Mouse (Mus musculus): Measurements from ENCODE around the gene Tmem30c. TPM values are rescaled to one million over a fixed set of nuclear protein-coding genes. Genes with fewer than 3 reads are reported as not detected.

Tmem30c gene
- polyA plus RNA-seq (2017; shearing (Covaris generic)): not detected

GRCm38 (mm10) chr16:57292765-57293164, at the start of gene Tmem30c:
Gene Tmem30c (minus strand): TSS chr16:57292865.
- ATAC-seq: no peak

GRCm38 (mm10) chr16:57340613-57340898, 47.9 kb upstream of the Tmem30c start:
- ATAC-seq: no peak

GRCm38 (mm10) chr16:57339765-57340612, 47.3 kb upstream of the Tmem30c start:
- ATAC-seq: no peak

- peak; percentile 66 for ATAC-seq
These were observed 44.2 kb upstream of the Tmem30c start for GRCm38 (mm10) chr16:57336770-57337423.

- no peak for ATAC-seq
These were observed 39.6 kb upstream of the Tmem30c start for GRCm38 (mm10) chr16:57332301-57332700.

GRCm38 (mm10) chr16:57330111-57330510, 37.4 kb upstream of the Tmem30c start:
- ATAC-seq: no peak

- ATAC-seq: no peak
These were observed 36.4 kb upstream of the Tmem30c start for GRCm38 (mm10) chr16:57329028-57329427.

GRCm38 (mm10) chr16:57326996-57327395, 34.3 kb upstream of the Tmem30c start:
- no peak for ATAC-seq

GRCm38 (mm10) chr16:57319284-57320124, 26.8 kb upstream of the Tmem30c start:
- ATAC-seq: peak; percentile 82

- ATAC-seq: no peak
These were observed 26.0 kb upstream of the Tmem30c start for GRCm38 (mm10) chr16:57318637-57319125.

GRCm38 (mm10) chr16:57317882-57318636, 25.4 kb upstream of the Tmem30c start:
- ATAC-seq: peak; percentile 25

GRCm38 (mm10) chr16:57317127-57317526, 24.5 kb upstream of the Tmem30c start:
- ATAC-seq: no peak

- no peak for ATAC-seq
These were observed 22.4 kb upstream of the Tmem30c start for GRCm38 (mm10) chr16:57315026-57315425.

GRCm38 (mm10) chr16:57314236-57314635, 21.6 kb upstream of the Tmem30c start:
- no peak for ATAC-seq

GRCm38 (mm10) chr16:57313487-57313886, 20.8 kb upstream of the Tmem30c start:
- no peak for ATAC-seq

GRCm38 (mm10) chr16:57312130-57312529, 19.5 kb upstream of the Tmem30c start:
- no peak for ATAC-seq

- no peak for ATAC-seq
These were observed 12.8 kb upstream of the Tmem30c start for GRCm38 (mm10) chr16:57305463-57305862.

- no peak for ATAC-seq
These were observed 11.1 kb upstream of the Tmem30c start for GRCm38 (mm10) chr16:57303716-57304115.

GRCm38 (mm10) chr16:57302792-57303698, 10.4 kb upstream of the Tmem30c start:
- ATAC-seq: no peak

GRCm38 (mm10) chr16:57301512-57302115, 8.9 kb upstream of the Tmem30c start:
- peak; percentile 59 for ATAC-seq

All from activated CD4-positive, CD25-positive, alpha-beta regulatory T cell, adult 4 months (primary cell).